Mouse (Mus musculus) liver, embryonic 14.5 days (tissue): ENCODE measurements around the gene Acads.

Source experiments
- CTCF ChIP-seq: IDR thresholded peaks from 2 replicates; pipeline ENCODE4 v1.5.1; 2016; ENCODE audit warnings: antibody characterized with exemption, low read depth, control low read depth
- EP300 ChIP-seq: IDR thresholded peaks from 2 replicates; pipeline ENCODE4 v1.6.1; 2016; ENCODE audit warnings: antibody characterized with exemption, low read depth

GRCm38 (mm10) chr5:115139124-115139523 is 20.0 kb upstream of the Acads start:
- TF ChIP-seq CTCF (no peak), EP300 (no peak)
